Mouse (Mus musculus) forebrain, postnatal 0 days (tissue): ENCODE measurements at regions not wholly inside any gene's neighbourhood (a gene's known extent, or its start where the extent isn't known, plus 50 kb on each side); places are given as distances from the start of the nearest gene placed in this dataset.
"Not testable (repeated sequence)": the region's sequence is repeated elsewhere in the genome, so short reads cannot be mapped to it uniquely, and the experiment has no call there.

ENCODE experiments used
- ATAC-seq: fragments of 200-750 bp; cut with Nextera tagmentation; 2 replicates; pipeline ENCODE4 v1.8.0; 2017; ENCODE audit warnings: mild to moderate bottlenecking, moderate library complexity
- DNase-seq: peaks from one replicate; pipeline ENCODE4 v3.0.0-alpha.2; 2015
- H3K27ac ChIP-seq: fragments of 300-500 bp; sonication (generic); 2 replicates; pipeline ENCODE4 v1.5.1; 2014; ENCODE audit warnings: low read depth, mild to moderate bottlenecking, antibody characterized with exemption, low read length, moderate library complexity, mixed read lengths
- H3K27me3 ChIP-seq: fragments of 300-500 bp; sonication (generic); 2 replicates; pipeline ENCODE4 v1.6.1; 2014; ENCODE audit warnings: mild to moderate bottlenecking, low read length, mixed read lengths; ENCODE audit not compliant: insufficient read depth
- H3K36me3 ChIP-seq: fragments of 300-500 bp; sonication (generic); 2 replicates; pipeline ENCODE4 v1.6.1; 2014; ENCODE audit warnings: mild to moderate bottlenecking, moderate library complexity; ENCODE audit not compliant: insufficient read depth
- H3K4me1 ChIP-seq: fragments of 300-500 bp; sonication (generic); 2 replicates; pipeline ENCODE4 v1.6.1; 2014; ENCODE audit warnings: antibody characterized with exemption; ENCODE audit not compliant: insufficient read depth
- H3K4me2 ChIP-seq: fragments of 300-500 bp; sonication (generic); 2 replicates; pipeline ENCODE4 v1.6.1; 2014; ENCODE audit warnings: low read depth, mild to moderate bottlenecking, moderate library complexity
- H3K4me3 ChIP-seq: fragments of 300-500 bp; sonication (generic); 2 replicates; pipeline ENCODE4 v1.5.1; 2014; ENCODE audit warnings: low read depth, low read length, mixed read lengths
- H3K9ac ChIP-seq: fragments of 300-500 bp; sonication (generic); 2 replicates; pipeline ENCODE4 v1.6.1; 2014; ENCODE audit warnings: mild to moderate bottlenecking
- H3K9me3 ChIP-seq: fragments of 300-500 bp; sonication (generic); 2 replicates; pipeline ENCODE4 v1.6.1; 2016; ENCODE audit warnings: low read length
- CTCF ChIP-seq: sonication (generic); IDR thresholded peaks from 2 replicates; pipeline ENCODE4 v1.5.1; 2016; ENCODE audit warnings: antibody characterized with exemption, control low read depth, low read depth
- WGBS: fragments of 180-500 bp; shearing (Covaris S2); extraction: QIAGEN DNeasy Blood & Tissue Kit; methylation state at CpG from one replicate; pipeline ENCODE4 v1.1.7; 2014; 5-methylcytosine and 5-hydroxymethylcytosine counted together

- Histone ChIP-seq H3K4me1 (no peaks in the 10 kb centered on the region), H3K9ac (no peak overlapping the region), H3K27me3 (no peaks in the 10 kb centered on the region), H3K27ac (no peak overlapping the region), H3K4me2 (no peak overlapping the region), H3K4me3 (no peak overlapping the region), H3K9me3 (no peaks in the 10 kb centered on the region), H3K36me3 (no peaks in the 10 kb centered on the region)
- no peak for TF ChIP-seq CTCF
- ATAC-seq (no peak), DNase-seq (no peak)
- 95% methylated on average over 7 of the region's 7 CpGs for WGBS
Observed at GRCm38 (mm10) chr4:55634946-55635511, 102.8 kb upstream of the Klf4 start.

- Histone ChIP-seq H3K9me3 (no peaks in the 10 kb centered on the region), H3K9ac (no peak overlapping the region), H3K4me1 (no peaks in the 10 kb centered on the region), H3K4me3 (no peak overlapping the region), H3K27me3 (no peaks in the 10 kb centered on the region), H3K27ac (no peak overlapping the region), H3K4me2 (no peak overlapping the region), H3K36me3 (no peaks in the 10 kb centered on the region)
- no peak for TF ChIP-seq CTCF
- ATAC-seq (no peak), DNase-seq (no peak)
- WGBS = 93% methylated on average over 1 of the region's 1 CpGs
Observed at GRCm38 (mm10) chr4:55631157-55631556, 98.9 kb upstream of the Klf4 start.

- not testable (repeated sequence) for H3K27ac ChIP-seq, ATAC-seq, H3K36me3 ChIP-seq, H3K4me2 ChIP-seq, H3K4me1 ChIP-seq, H3K27me3 ChIP-seq, H3K4me3 ChIP-seq, DNase-seq, H3K9ac ChIP-seq, H3K9me3 ChIP-seq
- WGBS = 87% methylated on average over 4 of the region's 4 CpGs
Observed at GRCm38 (mm10) chr4:55630215-55630614, 97.9 kb upstream of the Klf4 start.

DNA sequence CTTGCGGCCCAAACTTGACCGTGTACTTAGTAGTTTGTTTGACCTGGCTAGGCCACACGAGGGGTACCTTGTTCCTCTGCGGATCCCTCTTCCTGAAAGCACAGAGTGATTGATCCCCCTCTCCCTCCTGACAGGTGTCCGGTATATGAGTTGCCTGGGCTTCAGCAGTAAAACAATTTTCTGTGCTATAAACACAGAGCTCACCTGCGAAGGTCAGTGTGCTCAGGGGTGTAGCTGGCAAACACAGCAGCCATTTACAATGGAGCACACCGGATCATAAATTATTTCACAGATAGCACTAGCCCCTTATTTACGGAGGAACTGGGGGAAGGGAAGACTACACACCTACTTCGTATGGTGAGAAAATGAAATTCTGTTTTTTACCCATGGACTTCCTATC lies 92.5 kb upstream of the Klf4 start:
- TF ChIP-seq CTCF = no peak
- WGBS = 95% methylated on average over 9 of the region's 9 CpGs
- H3K4me1 ChIP-seq = no peaks in the 10 kb centered on the region

DNA sequence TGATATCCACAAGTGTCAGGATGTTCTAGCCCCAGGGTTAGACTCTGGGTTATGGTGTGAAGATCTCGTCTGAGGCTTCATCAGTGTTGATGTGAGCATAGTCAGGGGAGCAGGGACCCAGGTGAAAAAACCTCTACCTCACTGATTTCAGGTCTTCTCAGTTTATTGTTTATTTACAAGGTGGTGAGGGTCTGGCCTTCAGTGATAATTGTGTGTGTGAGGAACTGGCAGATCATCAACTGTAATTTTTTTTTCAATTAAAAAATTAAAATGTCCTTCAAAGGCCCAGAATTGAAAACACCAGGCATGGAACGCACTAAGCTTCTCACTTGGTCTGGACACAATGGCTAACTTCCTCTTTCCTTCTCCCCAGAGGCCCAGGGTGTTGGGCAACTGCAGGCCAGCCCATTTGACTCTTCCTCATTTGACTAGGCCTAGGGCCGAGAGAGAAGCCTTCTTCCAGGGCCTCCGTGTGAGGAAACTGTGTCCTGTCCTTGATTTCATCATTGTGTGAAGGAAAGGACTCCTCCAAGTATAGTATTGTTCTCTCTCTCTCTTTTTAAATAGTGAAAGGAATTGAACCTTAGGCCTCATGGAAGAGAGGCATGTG lies 91.0 kb upstream of the Klf4 start:
- ATAC-seq (no peak), DNase-seq (no peak)
- Histone ChIP-seq H3K27me3 (no peaks in the 10 kb centered on the region), H3K27ac (no peak overlapping the region), H3K9ac (no peak overlapping the region), H3K4me1 (no peaks in the 10 kb centered on the region), H3K9me3 (no peaks in the 10 kb centered on the region), H3K4me3 (no peak overlapping the region), H3K36me3 (no peaks in the 10 kb centered on the region), H3K4me2 (no peak overlapping the region)
- TF ChIP-seq CTCF = no peak
- WGBS = 82% methylated on average over 4 of the region's 4 CpGs

More for the DNA sequence above, 92.5 kb upstream of the Klf4 start:
- no peaks in the 10 kb centered on the region for H3K27me3 ChIP-seq
- no peaks in the 10 kb centered on the region for H3K36me3 ChIP-seq
- no peak overlapping the region for H3K4me2 ChIP-seq
- no peaks in the 10 kb centered on the region for H3K9me3 ChIP-seq
- ATAC-seq (no peak), DNase-seq (no peak)
- H3K27ac ChIP-seq = no peak overlapping the region
- no peak overlapping the region for H3K4me3 ChIP-seq
- H3K9ac ChIP-seq = no peak overlapping the region

DNA sequence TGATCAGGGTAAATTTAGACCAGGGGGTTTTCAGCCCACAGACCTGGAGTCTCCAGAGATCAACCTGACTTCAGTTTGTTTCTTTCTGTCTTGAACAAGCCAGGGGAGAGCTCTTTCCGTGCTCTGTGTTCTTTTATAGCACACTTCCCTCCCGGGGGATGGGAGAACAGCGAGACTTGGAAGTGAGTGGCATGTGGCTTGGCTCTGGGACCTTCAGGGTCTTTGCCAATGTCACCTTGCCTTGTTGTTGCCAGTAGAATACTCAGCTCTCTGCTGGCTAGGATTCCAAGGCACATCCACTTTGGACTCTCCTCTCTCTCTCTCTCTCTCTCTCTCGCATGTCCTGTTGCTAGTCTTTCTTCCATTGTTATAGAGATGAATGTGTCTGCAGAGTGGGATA lies 90.4 kb upstream of the Klf4 start:
- no peaks in the 10 kb centered on the region for H3K9me3 ChIP-seq
- no peak overlapping the region for H3K4me2 ChIP-seq
- no peak overlapping the region for H3K27ac ChIP-seq
- H3K4me3 ChIP-seq = no peak overlapping the region
- H3K27me3 ChIP-seq = no peaks in the 10 kb centered on the region
- WGBS = 75% methylated on average over 4 of the region's 4 CpGs
- no peaks in the 10 kb centered on the region for H3K4me1 ChIP-seq
- H3K36me3 ChIP-seq = no peaks in the 10 kb centered on the region
- DNase-seq = no peak
- no peak for TF ChIP-seq CTCF
- ATAC-seq = no peak
- H3K9ac ChIP-seq = no peak overlapping the region

DNA sequence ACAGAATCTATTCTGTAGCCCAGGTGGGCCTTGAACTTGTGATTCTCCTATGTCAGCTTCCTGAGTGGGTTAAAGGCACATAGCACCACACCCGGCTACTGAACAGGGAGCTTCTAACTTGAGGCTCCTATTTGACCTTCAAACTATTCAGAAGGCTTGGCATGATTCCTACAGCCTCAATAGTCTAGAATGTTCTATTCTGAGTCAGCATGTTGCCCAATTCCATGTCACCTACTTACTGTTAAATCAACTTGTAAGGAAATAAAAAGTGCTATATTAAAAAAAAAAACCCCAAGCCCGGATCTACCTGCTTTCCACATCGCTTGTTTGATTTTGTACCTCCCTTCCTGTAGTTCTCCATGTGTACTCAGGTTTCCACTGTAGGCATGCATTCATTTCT lies 87.6 kb upstream of the Klf4 start:
- Histone ChIP-seq H3K36me3 (no peaks in the 10 kb centered on the region), H3K27me3 (no peaks in the 10 kb centered on the region), H3K9me3 (no peaks in the 10 kb centered on the region), H3K9ac (no peak overlapping the region), H3K4me2 (no peak overlapping the region), H3K27ac (no peak overlapping the region), H3K4me1 (no peaks in the 10 kb centered on the region), H3K4me3 (no peak overlapping the region)
- 87% methylated on average over 3 of the region's 3 CpGs for WGBS
- TF ChIP-seq CTCF = no peak
- DNase-seq (no peak), ATAC-seq (no peak)
